Comparison of ENCODE assay signal across 7 mouse cellular contexts in the genomic region with DNA sequence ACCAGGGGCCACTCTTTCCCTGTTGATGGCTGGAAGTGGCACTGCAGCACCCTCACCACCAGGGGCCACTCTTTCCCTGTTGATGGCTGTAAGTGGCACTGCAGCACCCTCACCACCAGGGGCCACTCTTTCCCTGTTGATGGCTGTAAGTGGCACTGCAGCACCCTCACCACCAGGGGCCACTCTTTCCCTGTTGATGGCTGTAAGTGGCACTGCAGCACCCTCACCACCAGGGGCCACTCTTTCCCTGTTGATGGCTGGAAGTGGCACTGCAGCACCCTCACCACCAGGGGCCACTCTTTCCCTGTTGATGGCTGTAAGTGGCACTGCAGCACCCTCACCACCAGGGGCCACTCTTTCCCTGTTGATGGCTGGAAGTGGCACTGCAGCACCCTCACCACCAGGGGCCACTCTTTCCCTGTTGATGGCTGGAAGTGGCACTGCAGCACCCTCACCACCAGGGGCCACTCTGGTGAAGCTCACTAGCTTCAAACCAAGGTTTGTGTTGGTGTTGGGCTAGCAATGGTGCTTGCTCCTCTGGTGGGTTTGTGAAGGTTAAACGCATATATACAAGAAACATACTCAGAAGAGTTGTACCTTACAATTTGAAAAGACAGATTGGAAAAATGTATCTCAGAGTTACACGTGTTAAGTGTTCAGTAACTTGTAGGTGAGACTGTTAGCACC.
DNase-seq lines count a peak whose midpoint lies in the region; ATAC-seq and TF ChIP-seq lines count a peak whose summit lies in the region.
"Not testable (repeated sequence)": the region's sequence is repeated elsewhere in the genome, so short reads cannot be mapped to it uniquely, and the experiment has no call there.

No protein-coding gene starts in this region.

- H3K27me3 ChIP-seq in cerebellum, adult 2 months (ENCODE audit: control insufficient read depth, insufficient read depth, low read length); forebrain, embryonic 14.5 days (replicated peaks; ENCODE audit: control insufficient read depth, insufficient read depth, low read length); hindbrain, embryonic 11.5 days (ENCODE audit: control insufficient read depth, insufficient read depth, low read length): not testable (repeated sequence)

- TF ChIP-seq POLR2A in cerebellum, adult 2 months (IDR thresholded peaks at IDR 0.05; ENCODE audit: borderline replicate concordance, insufficient read depth, low read length), result not testable (repeated sequence)

- not testable (repeated sequence) for H3K9ac ChIP-seq in forebrain, embryonic 14.5 days (ENCODE audit: low read length); hindbrain, embryonic 11.5 days (ENCODE audit: low read depth, low read length)

- not testable (repeated sequence) for H3K9me3 ChIP-seq in forebrain, embryonic 14.5 days (replicated peaks; ENCODE audit: control insufficient read depth, low read length); hindbrain, embryonic 11.5 days (ENCODE audit: control insufficient read depth, low read length)

- not testable (repeated sequence) for H3K4me3 ChIP-seq in cerebellum, adult 2 months (replicated peaks; ENCODE audit: insufficient read depth, low read depth, low read length); forebrain, embryonic 14.5 days (ENCODE audit: low read depth, low read length); hindbrain, embryonic 11.5 days (ENCODE audit: low read depth, low read length)

- TF ChIP-seq CTCF in cerebellum, adult 2 months (IDR thresholded peaks at IDR 0.05; ENCODE audit: borderline replicate concordance, insufficient read depth, low read depth, low read length), result peak; percentile 65

- not testable (repeated sequence) for H3K27ac ChIP-seq in cerebellum, adult 2 months (ENCODE audit: insufficient read depth, low read length); forebrain, embryonic 14.5 days (ENCODE audit: low read depth, low read length); hindbrain, embryonic 11.5 days (ENCODE audit: low read depth, low read length)

- not testable (repeated sequence) for H3K4me1 ChIP-seq in cerebellum, adult 2 months (ENCODE audit: control insufficient read depth, insufficient read depth, low read length); forebrain, embryonic 14.5 days (ENCODE audit: control insufficient read depth, insufficient read depth, low read length); hindbrain, embryonic 11.5 days (replicated peaks; ENCODE audit: control insufficient read depth, insufficient read depth, low read length)

- 88% methylated on average over 2 of the region's 2 CpGs for WGBS in cerebellum, adult 2 months
- 97% methylated on average over 2 of the region's 2 CpGs for WGBS in forebrain, embryonic 14.5 days
- WGBS in hindbrain, embryonic 11.5 days, result 92% methylated on average over 2 of the region's 2 CpGs

- DNase-seq in T-cell, adult 2 months (ENCODE audit: low spot score), result peak; percentile 37
- DNase-seq in cerebellum, adult 2 months, result peak; percentile 46 to 58
- peak; percentile 36 for DNase-seq in forebrain, embryonic 14.5 days (ENCODE audit: low spot score)
- peak; percentile 30 for DNase-seq in hindbrain, embryonic 11.5 days (ENCODE audit: low spot score)
- peak; percentile 17 to 26 for DNase-seq in left cerebral cortex, adult 18-20 months (ENCODE audit: low spot score in 2 of 2)
- peak; percentile 48 to 65 for DNase-seq in lung, postnatal 4 days
- peak; percentile 39 to 47 for DNase-seq in right cerebral cortex, adult 2 months (ENCODE audit: low spot score in 2 of 2)

- H3K36me3 ChIP-seq in forebrain, embryonic 14.5 days (ENCODE audit: control insufficient read depth, insufficient read depth, low read length); hindbrain, embryonic 11.5 days (ENCODE audit: control insufficient read depth, insufficient read depth, low read length): not testable (repeated sequence)

- not testable (repeated sequence) for H3K4me2 ChIP-seq in forebrain, embryonic 14.5 days (ENCODE audit: low read length); hindbrain, embryonic 11.5 days (replicated peaks; ENCODE audit: low read depth, low read length)

- ATAC-seq in forebrain, embryonic 14.5 days; hindbrain, embryonic 11.5 days (ENCODE audit: low FRiP score): not testable (repeated sequence)
